Mouse (Mus musculus) forebrain, embryonic 11.5 days (tissue): ENCODE results near the gene Sv2b. TPM values are rescaled to one million over a fixed set of nuclear protein-coding genes. Genes with fewer than 3 reads are reported as not detected.

ENCODE experiments used
- ATAC-seq: fragments of 200-750 bp; cut with Nextera tagmentation; replicated peaks from 2 replicates; pipeline ENCODE4 v1.8.0; 2017; ENCODE audit warnings: moderate TSS enrichment; ENCODE audit not compliant: low FRiP score
- DNase-seq: peaks from one replicate; pipeline ENCODE4 v3.0.0-alpha.2; 2017; ENCODE audit warnings: low spot score
- H3K27ac ChIP-seq: fragments of 300-500 bp; sonication (generic); 2 replicates; pipeline ENCODE4 v1.5.1; 2014; ENCODE audit warnings: low read depth, low read length
- H3K27me3 ChIP-seq: fragments of 300-500 bp; sonication (generic); 2 replicates; pipeline ENCODE4 v1.6.1; 2014; ENCODE audit warnings: mild to moderate bottlenecking, low read length, mixed read lengths; ENCODE audit not compliant: control insufficient read depth, insufficient read depth
- H3K36me3 ChIP-seq: fragments of 300-500 bp; sonication (generic); 2 replicates; pipeline ENCODE4 v1.6.1; 2014; ENCODE audit warnings: mild to moderate bottlenecking, low read length, moderate library complexity, mixed read lengths; ENCODE audit not compliant: control insufficient read depth, insufficient read depth
- H3K4me1 ChIP-seq: fragments of 300-500 bp; sonication (generic); replicated peaks from 2 replicates; pipeline ENCODE4 v1.6.1; 2014; ENCODE audit warnings: low read length, mixed read lengths; ENCODE audit not compliant: control insufficient read depth, insufficient read depth
- H3K4me2 ChIP-seq: fragments of 300-500 bp; sonication (generic); 2 replicates; pipeline ENCODE4 v1.6.1; 2014; ENCODE audit warnings: low read depth, mild to moderate bottlenecking, low read length, moderate library complexity, mixed read lengths; ENCODE audit not compliant: severe bottlenecking
- H3K4me3 ChIP-seq: fragments of 300-500 bp; sonication (generic); 2 replicates; pipeline ENCODE4 v1.5.1; 2014; ENCODE audit warnings: low read depth, low read length
- H3K9ac ChIP-seq: fragments of 300-500 bp; sonication (generic); 2 replicates; pipeline ENCODE4 v1.6.1; 2014; ENCODE audit warnings: low read length
- H3K9me3 ChIP-seq: fragments of 300-500 bp; sonication (generic); 2 replicates; pipeline ENCODE4 v1.6.1; 2016; ENCODE audit warnings: low read length, mixed read lengths; ENCODE audit not compliant: control insufficient read depth
- WGBS: fragments of 180-500 bp; shearing (Covaris S2); extraction: QIAGEN DNeasy Blood & Tissue Kit; methylation state at CpG from one replicate; pipeline ENCODE4 v1.1.7; 2014; 5-methylcytosine and 5-hydroxymethylcytosine counted together
- polyA plus RNA-seq: library from polyadenylated mRNA; unstranded; fragments of >200 nt; fragmentation: Nextera tagmentation; extraction: Ambion mirVana; gene quantifications from 2 replicates; pipeline ENCODE4 v1.2.1, GENCODE M21; 2014

Gene Sv2b
- polyA plus RNA-seq, 1 experiment from 2014 or later, result 2.5 TPM

DNA sequence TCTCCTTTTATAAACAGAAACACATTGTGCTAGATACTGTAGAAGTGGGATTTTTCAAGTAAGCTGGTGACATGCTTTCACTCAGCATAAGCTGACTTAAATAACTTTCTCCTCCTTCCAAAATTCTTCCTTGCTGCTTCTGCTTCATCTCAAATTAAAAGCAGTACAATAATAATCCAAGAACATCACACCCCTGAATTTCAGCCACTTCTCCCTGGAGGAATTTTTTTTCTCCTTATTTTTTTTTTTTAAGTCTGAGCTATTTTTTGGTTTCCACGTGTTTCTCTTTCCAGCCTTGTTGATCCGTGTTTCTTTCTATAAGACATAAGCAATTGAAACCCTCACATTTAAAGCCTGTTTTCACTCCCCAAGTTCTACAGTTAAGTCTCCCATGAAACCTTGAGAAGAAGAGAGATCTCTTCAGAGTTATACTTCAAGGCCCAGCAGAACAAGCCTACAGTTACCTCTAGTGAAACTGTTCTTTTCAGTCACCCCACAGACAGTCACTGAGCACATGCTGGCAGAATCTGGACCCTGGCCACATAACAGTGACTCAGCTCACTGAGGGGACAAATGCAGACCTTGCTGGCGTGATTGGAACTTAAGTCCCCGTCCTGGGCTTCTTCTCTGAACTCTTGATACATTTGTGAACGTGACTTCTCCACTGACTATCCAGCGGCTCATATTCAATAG, 6.4 kb downstream of the Sv2b start:
- H3K27ac ChIP-seq, result no peak overlapping the region
- H3K4me2 ChIP-seq, result no peak overlapping the region
- ATAC-seq, result no peak
- H3K9ac ChIP-seq, result no peak overlapping the region
- peaks cover 9% of the 10 kb centered on the region; the same call in 1 of the 2 replicates for H3K27me3 ChIP-seq
- DNase-seq, result no peak
- no peak overlapping the region for H3K4me3 ChIP-seq
- no peaks in the 10 kb centered on the region for H3K4me1 ChIP-seq
- H3K9me3 ChIP-seq, result no peaks in the 10 kb centered on the region
- WGBS, result 92% methylated on average over 6 of the region's 6 CpGs
- no peaks in the 10 kb centered on the region for H3K36me3 ChIP-seq

DNA sequence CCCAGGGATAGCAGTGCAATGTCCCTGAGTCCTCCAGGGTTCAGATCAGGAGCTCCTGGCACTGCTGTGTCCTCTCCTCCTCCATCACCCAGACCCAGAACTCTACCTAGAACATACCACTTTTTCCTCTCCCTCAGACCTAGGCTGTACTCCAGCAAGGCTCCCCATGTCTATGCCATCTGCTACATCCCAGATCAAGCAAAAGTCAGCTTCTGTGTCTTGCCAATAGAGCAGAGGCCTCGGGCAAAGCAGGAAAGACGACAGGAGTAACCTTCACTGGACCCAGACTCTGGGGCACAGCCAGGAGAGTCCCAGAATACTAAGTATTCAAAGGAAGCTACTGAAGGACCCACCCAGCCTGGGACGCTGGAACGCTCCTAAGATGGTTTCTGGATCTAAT, 9.8 kb downstream of the Sv2b start:
- no peak overlapping the region for H3K9ac ChIP-seq
- ATAC-seq (no peak), DNase-seq (no peak)
- H3K27me3 ChIP-seq, result no peaks in the 10 kb centered on the region
- no peak overlapping the region for H3K27ac ChIP-seq
- no peaks in the 10 kb centered on the region for H3K9me3 ChIP-seq
- H3K4me3 ChIP-seq, result no peak overlapping the region
- 81% methylated on average over 4 of the region's 4 CpGs for WGBS
- H3K36me3 ChIP-seq, result no peaks in the 10 kb centered on the region
- peaks cover 3% of the 10 kb centered on the region; the same call in 1 of the 2 replicates for H3K4me1 ChIP-seq
- no peak overlapping the region for H3K4me2 ChIP-seq

DNA sequence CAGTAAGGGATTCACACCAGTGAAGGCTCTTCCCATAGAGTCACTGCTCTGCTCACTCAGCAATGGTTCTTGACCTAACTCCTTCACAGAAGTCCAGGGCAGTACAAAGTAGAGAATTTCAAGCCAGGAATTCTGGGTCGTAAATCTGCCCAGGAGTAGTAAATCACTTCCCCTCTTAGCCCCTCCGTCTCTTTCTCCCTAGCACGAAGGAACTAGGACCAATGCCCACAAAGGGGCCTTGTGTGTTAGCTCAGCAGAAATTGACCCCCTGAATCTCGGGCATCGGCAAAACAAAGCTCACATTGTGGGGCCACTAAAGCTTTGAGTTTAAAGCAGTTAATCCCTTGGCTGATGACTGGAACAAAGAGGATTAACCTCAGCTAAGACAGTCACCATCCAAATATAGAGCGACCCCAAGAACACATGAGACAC, 12.4 kb downstream of the Sv2b start:
- no peak overlapping the region for H3K4me3 ChIP-seq
- peak; percentile 65 for ATAC-seq
- H3K4me2 ChIP-seq, result no peak overlapping the region
- no peak overlapping the region for H3K27ac ChIP-seq
- H3K4me1 ChIP-seq, result peaks cover 3% of the 10 kb centered on the region; the same call in 1 of the 2 replicates
- 3% methylated on average over 6 of the region's 6 CpGs for WGBS
- no peaks in the 10 kb centered on the region for H3K36me3 ChIP-seq
- no peaks in the 10 kb centered on the region for H3K9me3 ChIP-seq
- no peaks in the 10 kb centered on the region for H3K27me3 ChIP-seq
- DNase-seq, result peak; percentile 61
- no peak overlapping the region for H3K9ac ChIP-seq

DNA sequence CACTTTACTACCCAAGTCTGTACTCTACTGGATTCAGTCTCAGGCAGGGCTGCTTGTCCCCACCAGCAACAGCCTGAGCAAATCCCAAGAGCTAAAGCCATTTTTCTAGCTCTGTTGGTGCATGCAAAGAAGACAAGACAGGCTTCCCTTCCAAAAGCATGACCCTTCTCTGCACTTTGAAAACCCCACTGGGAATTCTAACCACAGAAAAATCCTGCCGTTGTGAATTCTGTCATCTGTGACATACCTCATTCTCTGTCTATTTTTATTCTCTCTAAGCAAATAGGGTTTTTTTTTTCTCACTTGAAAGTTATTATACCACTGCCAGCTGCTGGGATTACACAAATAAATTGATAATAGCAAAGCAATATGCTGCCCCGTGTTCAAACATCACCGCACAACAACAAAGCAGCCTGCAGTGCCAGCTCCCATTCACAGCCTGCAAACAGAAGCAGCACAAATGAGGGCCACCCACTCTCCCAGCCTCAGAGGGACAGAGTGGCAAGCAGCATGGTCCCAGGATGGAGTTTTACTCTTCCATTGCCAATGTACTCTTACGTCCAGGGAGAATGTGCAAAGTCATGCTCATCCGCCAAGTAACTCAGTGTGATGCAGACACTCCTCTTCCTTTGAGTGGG, 13.7 kb downstream of the Sv2b start:
- DNase-seq (peak; percentile 61), ATAC-seq (peak; percentile 62)
- H3K36me3 ChIP-seq, result no peaks in the 10 kb centered on the region
- no peak overlapping the region for H3K27ac ChIP-seq
- H3K9me3 ChIP-seq, result no peaks in the 10 kb centered on the region
- WGBS, result 20% methylated on average over 5 of the region's 5 CpGs
- no peak overlapping the region for H3K9ac ChIP-seq
- H3K4me1 ChIP-seq, result peaks cover 3% of the 10 kb centered on the region; the same call in 1 of the 2 replicates
- H3K4me2 ChIP-seq, result no peak overlapping the region
- no peak overlapping the region for H3K4me3 ChIP-seq
- H3K27me3 ChIP-seq, result no peaks in the 10 kb centered on the region

DNA sequence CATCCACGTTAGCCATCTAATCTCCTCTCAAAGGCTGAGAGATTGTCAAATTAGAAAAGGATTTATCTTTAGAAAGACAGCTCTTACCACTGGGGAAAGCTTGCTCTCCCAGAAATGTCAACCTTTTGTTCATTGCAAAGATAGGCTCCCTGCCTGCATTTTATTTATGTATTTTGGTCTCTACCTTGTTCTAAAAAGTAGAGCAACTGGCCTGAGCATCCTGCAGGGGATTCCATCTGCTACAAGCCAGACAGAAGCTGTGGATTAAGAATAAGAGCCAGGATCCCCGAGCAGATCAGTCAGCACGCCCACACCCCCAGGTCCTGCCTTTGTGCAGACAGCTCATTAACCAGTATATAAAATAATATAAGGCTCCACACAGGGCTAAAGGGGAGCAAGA, 16.8 kb downstream of the Sv2b start:
- ATAC-seq, result no peak
- Histone ChIP-seq H3K9ac (no peak overlapping the region), H3K36me3 (no peaks in the 10 kb centered on the region), H3K9me3 (no peaks in the 10 kb centered on the region), H3K4me2 (no peak overlapping the region), H3K4me1 (peaks cover 3% of the 10 kb centered on the region; the same call in 1 of the 2 replicates), H3K27ac (no peak overlapping the region), H3K4me3 (no peak overlapping the region), H3K27me3 (no peaks in the 10 kb centered on the region)
- 21% methylated on average over 3 of the region's 3 CpGs for WGBS
- DNase-seq, result no peak

GRCm38 (mm10) chr7:75290554-75290953, 18.5 kb downstream of the Sv2b start:
- H3K4me2 ChIP-seq, result no peak overlapping the region
- no peaks in the 10 kb centered on the region for H3K36me3 ChIP-seq
- H3K9me3 ChIP-seq, result no peaks in the 10 kb centered on the region
- no peak overlapping the region for H3K4me3 ChIP-seq
- DNase-seq (no peak), ATAC-seq (no peak)
- H3K27ac ChIP-seq, result no peak overlapping the region
- no peaks in the 10 kb centered on the region for H3K27me3 ChIP-seq
- H3K4me1 ChIP-seq, result no peaks in the 10 kb centered on the region; the same call in 1 of the 2 replicates
- no peak overlapping the region for H3K9ac ChIP-seq
- 52% methylated on average over 2 of the region's 2 CpGs for WGBS

DNA sequence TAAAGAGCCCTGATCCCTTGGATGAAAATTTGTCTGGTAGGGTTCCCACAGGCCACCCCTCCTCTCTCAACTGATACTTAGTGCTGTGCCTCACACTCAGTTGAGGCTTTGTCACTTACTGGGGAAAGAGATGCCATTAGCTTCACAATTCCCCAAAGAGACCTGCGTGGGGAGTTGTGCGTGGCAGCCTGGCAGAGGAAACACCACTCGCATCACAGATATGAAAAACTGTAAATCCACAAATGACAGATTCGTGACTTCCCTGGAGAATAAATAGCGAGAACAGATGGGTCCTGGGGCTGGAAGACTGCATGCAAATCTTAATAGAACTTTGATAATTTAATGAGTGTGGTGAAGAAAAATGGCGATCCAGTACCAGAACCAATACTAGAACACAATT, 21.8 kb downstream of the Sv2b start:
- H3K4me1 ChIP-seq, result no peaks in the 10 kb centered on the region
- H3K36me3 ChIP-seq, result no peaks in the 10 kb centered on the region
- H3K4me2 ChIP-seq, result no peak overlapping the region
- DNase-seq, result no peak
- no peak for ATAC-seq
- no peak overlapping the region for H3K27ac ChIP-seq
- no peak overlapping the region for H3K9ac ChIP-seq
- no peaks in the 10 kb centered on the region for H3K27me3 ChIP-seq
- H3K9me3 ChIP-seq, result no peaks in the 10 kb centered on the region
- no peak overlapping the region for H3K4me3 ChIP-seq
- 89% methylated on average over 6 of the region's 6 CpGs for WGBS

- WGBS, result 84% methylated on average over 3 of the region's 3 CpGs
Observed at GRCm38 (mm10) chr7:75282951-75283350, 26.1 kb downstream of the Sv2b start.

More at GRCm38 (mm10) chr7:75282951-75283350, 26.1 kb downstream of the Sv2b start:
- H3K9me3 ChIP-seq, result no peaks in the 10 kb centered on the region
- no peaks in the 10 kb centered on the region for H3K4me1 ChIP-seq
- H3K4me3 ChIP-seq, result no peak overlapping the region
- DNase-seq (no peak), ATAC-seq (no peak)
- no peaks in the 10 kb centered on the region for H3K36me3 ChIP-seq
- no peak overlapping the region for H3K4me2 ChIP-seq
- no peak overlapping the region for H3K27ac ChIP-seq
- H3K27me3 ChIP-seq, result no peaks in the 10 kb centered on the region
- no peak overlapping the region for H3K9ac ChIP-seq
